Mouse (Mus musculus) retina, adult 2 months (tissue): ENCODE data around the gene St3gal6.

Experiments
- DNase-seq: peaks from one replicate; pipeline ENCODE4 v3.0.0-alpha.2; 2012; ENCODE audit warnings: low read depth, low spot score

Gene St3gal6

GRCm38 (mm10) chr16:58521182-58521581, 2.9 kb downstream of the St3gal6 start:
- no peak for DNase-seq

- DNase-seq: no peak
Measured at GRCm38 (mm10) chr16:58520457-58520856, 3.6 kb downstream of the St3gal6 start.

GRCm38 (mm10) chr16:58519650-58520073, 4.4 kb downstream of the St3gal6 start:
- DNase-seq: no peak

GRCm38 (mm10) chr16:58516960-58517798, 6.9 kb downstream of the St3gal6 start:
- DNase-seq: no peak

- DNase-seq: no peak
Measured at GRCm38 (mm10) chr16:58516161-58516560, 7.9 kb downstream of the St3gal6 start.

- DNase-seq: no peak
Measured at GRCm38 (mm10) chr16:58514565-58514964, 9.5 kb downstream of the St3gal6 start.

- no peak for DNase-seq
Measured at GRCm38 (mm10) chr16:58513755-58514154, 10.3 kb downstream of the St3gal6 start.

- DNase-seq: no peak
Measured at GRCm38 (mm10) chr16:58512887-58513286, 11.2 kb downstream of the St3gal6 start.

- no peak for DNase-seq
Measured at GRCm38 (mm10) chr16:58512181-58512761, 11.8 kb downstream of the St3gal6 start.

GRCm38 (mm10) chr16:58504945-58505344, 19.1 kb downstream of the St3gal6 start:
- no peak for DNase-seq

- DNase-seq: no peak
Measured at GRCm38 (mm10) chr16:58502566-58502965, 21.5 kb downstream of the St3gal6 start.

GRCm38 (mm10) chr16:58501760-58502301, 22.2 kb downstream of the St3gal6 start:
- DNase-seq: no peak

- DNase-seq: no peak
Measured at GRCm38 (mm10) chr16:58499650-58500049, 24.4 kb downstream of the St3gal6 start.

- DNase-seq: no peak
Measured at GRCm38 (mm10) chr16:58499172-58499584, 24.9 kb downstream of the St3gal6 start.

GRCm38 (mm10) chr16:58497886-58498713, 25.9 kb downstream of the St3gal6 start:
- DNase-seq: no peak

- no peak for DNase-seq
Measured at GRCm38 (mm10) chr16:58496791-58497190, 27.3 kb downstream of the St3gal6 start.

- DNase-seq: no peak
Measured at GRCm38 (mm10) chr16:58487861-58488260, 36.2 kb downstream of the St3gal6 start.

GRCm38 (mm10) chr16:58482296-58482695, 41.7 kb downstream of the St3gal6 start:
- no peak for DNase-seq

GRCm38 (mm10) chr16:58481906-58482270, 42.2 kb downstream of the St3gal6 start:
- DNase-seq: no peak

- DNase-seq: no peak
Measured at GRCm38 (mm10) chr16:58481219-58481905, 42.7 kb downstream of the St3gal6 start.

GRCm38 (mm10) chr16:58479898-58480448, 44.1 kb downstream of the St3gal6 start:
- DNase-seq: no peak
